Mouse (Mus musculus): ENCODE measurements around the gene Patl1.
"Not testable (repeated sequence)": the region's sequence is repeated elsewhere in the genome, so short reads cannot be mapped to it uniquely, and the experiment has no call there.

Gene Patl1

DNA sequence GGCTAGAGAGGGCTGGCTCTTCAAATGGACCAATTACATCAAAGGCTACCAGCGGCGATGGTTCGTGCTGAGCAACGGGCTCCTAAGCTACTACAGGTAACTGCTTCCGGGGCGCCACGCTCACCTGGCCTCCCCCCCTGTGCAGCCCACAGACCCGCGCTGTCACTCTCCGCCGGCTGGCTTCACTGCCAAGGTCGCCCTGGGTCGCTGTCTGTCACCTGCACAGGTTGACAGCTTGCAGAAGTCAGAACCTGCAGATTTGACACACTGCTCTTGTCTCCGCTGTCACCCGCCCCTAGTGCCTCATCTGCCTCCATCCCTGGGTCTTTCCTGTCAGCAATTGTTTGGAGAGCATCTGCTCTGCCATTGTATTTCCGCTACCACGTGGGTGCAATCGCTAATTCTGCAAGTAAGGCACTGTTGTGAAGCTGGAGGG lies 54.0 kb downstream of the Patl1 start:
- DNase-seq (ENCODE audit: low spot score in 2 of 2), result peak; percentile 47 to 57

DNA sequence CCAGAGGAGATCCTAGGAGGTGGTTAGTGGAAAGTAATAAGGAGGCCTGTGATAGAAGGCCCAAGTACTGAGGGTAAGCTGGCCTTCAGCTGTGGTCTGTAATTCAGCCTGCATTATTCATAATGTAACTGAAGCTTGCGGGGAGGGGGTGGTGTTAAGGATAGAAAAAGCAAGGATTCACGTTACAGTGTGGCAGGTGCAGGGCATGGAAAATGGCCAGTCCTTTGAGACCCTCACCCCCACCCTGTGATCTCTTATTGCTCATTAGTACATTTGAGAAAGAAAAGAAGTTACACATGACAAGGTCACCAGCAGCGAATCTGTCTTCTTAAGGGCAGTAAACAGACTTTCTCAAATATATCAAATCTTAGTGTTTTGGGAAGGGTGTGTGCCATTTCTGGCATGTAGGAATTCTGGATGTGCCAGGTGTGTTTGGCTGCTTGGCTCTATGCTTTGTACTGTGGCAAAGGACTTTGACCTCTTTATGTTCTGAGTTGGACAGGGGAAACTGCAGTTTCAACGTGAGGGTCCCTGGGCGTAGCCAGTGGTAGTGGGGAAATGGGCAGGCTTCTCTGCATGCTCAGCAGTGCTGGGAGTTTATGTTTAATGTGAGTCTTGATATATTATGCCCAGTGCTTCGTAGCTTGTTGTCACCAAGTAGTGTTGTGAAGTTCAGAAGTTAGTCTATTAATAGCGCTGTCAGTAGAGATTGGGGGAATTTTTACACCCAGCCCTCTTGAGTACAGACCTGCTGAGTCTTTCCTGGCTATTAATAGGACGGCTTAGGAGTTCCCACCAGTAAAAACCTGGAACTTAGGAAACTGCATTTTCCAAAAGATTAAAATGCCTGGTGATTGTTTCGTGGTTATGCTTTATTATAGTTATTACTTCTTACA lies 57.2 kb downstream of the Patl1 start:
- DNase-seq (ENCODE audit: low spot score in 2 of 2), result no peak

DNA sequence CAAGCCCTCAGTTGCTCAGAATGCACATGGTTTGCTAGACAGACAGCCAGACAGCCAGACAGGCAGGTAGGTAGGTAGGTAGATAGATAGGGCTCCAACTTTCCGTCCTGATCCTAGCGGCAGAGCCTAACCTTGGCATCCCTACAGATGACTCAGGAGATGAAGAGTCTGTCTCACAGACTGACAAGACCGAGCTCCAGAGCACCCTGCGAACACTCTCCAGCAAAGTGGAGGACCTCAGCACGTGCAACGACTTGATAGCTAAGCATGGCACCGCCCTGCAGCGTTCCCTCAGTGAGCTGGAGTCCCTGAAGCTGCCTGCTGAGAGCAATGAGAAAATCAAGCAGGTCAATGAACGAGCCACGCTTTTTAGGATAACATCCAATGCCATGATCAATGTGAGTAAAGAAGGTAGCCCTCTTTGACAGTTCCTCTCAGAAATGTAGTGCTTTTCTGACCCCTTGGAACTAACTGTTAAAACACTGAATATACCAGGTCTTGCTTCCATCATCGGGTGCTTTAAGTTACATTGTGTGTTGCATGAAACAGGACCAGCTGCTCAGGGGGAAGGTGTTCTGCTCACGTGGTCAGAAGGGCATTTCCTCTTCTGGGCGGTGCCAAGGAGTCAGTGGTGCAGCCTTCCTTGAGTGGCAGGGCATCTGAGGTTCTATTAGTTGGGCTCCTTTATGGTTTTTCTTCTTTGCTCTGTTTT lies 61.5 kb downstream of the Patl1 start:
- DNase-seq (ENCODE audit: low spot score in 2 of 2), result no peak

DNA sequence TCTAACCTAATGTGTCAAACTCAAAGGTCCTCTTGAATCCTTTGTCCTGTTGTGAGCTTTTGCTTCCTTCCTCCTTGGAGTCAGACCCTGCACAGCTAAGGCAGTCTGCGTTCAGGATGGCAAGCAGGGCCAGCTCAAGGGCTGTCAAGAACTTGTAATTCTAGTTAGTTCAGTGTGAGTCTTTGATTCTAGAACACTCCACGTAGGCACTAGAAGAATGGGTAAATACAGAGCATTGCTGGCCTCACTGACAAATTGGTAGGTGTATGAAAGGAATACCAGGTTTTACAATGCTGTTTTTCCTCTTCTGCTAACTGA lies 62.0 kb downstream of the Patl1 start:
- no peak for DNase-seq (ENCODE audit: low spot score in 2 of 2)

DNA sequence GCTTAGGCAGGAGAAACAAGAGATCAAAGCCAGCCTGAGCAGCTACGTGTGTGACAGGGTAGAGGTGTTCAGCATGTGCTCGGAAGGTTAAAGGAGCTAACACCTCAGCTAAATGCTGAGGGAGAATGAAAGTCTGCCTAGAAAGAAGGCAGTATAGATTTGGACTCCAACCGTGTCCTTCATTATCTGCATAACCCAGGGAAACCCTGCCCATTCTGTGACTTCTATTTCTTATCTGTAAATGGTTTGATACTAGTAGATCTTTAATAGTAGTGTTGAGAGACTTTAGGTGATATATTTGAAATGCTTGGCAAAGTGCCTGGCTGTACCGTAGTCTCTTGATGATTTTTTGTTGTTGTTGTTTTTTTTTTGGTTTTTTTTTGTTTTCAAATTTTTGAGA lies 63.5 kb downstream of the Patl1 start:
- DNase-seq (ENCODE audit: low spot score in 2 of 2), result no peak

DNA sequence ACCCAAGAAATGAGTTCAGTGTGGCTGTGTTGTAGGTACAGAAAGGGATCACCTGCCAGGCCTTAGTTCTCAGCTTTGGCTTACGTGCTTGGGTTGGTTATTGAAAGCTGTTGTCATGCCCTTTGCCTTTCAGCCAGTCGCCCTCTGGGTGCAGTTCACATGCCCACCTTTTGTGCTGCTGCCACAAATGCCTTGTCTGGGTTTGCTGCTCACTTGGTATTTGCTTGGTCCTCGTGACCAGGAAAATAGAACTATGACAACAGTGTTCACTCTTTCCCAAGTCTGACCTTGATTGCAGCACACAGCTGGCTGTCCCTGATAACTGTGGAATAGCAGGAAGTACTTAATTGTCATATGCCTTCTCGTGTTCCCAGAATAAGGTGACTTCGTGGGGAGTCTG lies 65.2 kb downstream of the Patl1 start:
- DNase-seq (ENCODE audit: low spot score in 2 of 2), result no peak

DNA sequence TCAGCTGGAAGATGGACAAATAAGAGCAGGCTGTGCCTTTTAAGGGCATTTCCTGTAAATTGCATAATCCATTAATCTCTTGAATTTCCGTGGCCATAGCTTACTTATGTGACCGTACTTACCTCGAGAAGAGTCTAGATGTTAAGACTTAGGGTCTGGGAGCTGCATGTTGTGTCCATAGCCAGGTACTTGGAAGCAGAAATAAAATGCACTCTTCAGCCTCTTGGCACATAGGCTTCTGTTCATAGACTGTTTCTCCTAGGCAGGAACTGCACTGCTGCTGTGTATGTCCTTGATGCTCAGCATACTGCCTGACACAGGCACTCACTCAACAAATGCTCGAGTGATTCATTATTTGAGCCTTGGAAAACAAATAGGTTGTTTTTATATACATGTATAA lies 68.3 kb downstream of the Patl1 start:
- DNase-seq (ENCODE audit: low spot score in 2 of 2), result no peak

DNA sequence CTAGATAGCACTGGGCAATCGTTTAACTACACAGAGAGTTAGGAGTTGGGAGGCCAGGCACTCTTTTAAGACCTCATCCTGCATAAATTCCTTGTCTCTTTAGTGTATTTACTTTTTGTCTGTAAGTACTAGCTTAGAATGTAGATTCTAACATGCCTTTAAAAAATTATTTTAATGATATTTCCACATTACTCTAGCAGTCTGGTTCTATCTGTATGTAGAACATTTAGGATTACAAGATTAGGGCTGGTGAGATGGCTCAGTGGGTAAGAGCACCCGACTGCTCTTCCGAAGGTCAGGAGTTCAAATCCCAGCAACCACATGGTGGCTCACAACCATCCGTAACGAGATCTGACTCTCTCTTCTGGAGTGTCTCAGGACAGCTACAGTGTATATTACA lies 72.4 kb downstream of the Patl1 start:
- not testable (repeated sequence) for DNase-seq (ENCODE audit: low spot score in 2 of 2)

DNA sequence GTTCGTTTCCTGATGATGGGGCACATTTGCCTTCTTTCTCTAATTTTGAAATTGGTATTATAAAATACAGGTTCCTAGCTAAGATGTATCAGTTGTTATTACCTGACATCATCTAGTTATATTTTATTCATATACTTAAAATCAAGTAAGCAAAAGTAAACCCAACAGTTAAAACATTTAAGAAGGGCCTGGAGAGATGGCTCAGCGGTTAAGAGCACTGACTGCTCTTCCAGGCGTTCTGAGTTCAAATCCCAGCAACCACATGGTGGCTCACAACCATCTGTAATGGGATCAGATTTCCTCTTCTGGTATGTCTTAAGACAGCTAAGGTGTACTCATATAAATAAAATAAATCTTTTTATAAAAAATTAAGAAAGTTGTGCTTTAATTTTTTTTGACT lies 75.6 kb downstream of the Patl1 start:
- DNase-seq (ENCODE audit: low spot score in 2 of 2), result no peak

DNA sequence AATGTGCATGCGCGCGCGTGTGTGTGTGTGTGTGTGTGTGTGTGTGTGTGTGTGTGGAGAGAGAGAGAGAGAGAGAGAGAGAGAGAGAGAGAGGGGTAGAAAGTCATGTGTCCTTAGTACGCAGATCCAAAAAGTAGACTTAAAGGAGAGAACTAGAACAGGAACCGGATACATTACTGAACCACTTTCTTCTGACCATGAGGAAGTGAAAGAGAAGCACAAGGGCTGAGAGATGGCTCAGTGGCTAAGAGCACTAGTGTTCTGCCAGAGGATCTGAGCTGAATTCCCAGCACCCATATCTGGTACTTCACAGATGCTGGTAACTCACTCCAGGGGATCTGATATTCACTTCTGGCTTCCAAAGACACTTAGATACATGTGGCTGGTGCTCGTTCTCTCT lies 77.1 kb downstream of the Patl1 start:
- DNase-seq (ENCODE audit: low spot score in 2 of 2), result no peak

DNA sequence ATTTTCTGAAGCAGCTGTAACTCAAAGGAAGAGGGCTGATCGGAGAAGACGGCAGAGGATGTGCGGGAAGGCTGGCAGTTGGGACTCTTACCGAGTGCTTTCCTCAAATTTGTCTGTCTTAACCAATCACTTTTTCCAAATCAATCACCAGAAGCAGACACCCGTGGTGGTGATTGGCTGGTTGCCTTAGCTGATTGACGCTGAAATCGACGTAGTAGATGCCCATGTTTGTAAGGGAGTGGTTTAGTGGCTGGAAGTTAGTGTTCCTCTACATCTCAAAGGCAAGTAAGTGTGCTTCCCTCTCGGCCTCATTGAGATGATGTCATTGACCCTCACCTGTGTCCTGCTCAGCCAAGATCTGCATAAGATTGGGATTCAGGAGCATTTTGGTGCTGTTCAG lies 79.8 kb downstream of the Patl1 start:
- DNase-seq (ENCODE audit: low spot score in 2 of 2), result no peak

DNA sequence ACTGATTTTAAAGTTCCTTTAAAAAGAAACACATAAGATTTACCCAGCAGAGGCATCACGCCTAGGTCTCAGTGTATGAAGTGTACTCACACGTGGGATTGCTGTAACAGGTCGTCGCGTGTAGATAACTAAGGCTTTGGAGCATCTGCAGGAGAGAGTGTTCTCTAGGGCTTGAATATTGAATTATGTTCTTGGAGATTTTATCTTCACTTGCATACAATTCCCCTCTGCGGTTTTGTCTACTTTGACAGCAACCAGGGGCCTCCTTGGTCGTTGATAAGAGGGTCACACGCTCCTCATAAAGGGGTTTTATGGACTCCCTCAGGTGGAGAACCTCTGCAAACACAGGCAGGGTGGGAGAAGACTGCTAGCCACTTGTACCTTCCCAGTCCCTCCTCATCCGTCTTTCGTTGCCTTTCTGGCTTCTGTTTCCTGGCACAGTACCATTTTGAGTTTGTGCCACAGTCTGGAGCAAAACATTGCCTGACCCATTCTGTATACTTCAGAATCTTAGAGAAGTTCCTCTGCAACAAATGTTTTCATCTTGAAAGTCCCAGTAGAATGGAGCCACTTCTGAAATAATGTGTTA lies 80.3 kb downstream of the Patl1 start:
- no peak for DNase-seq (ENCODE audit: low spot score in 2 of 2)

All from thymus, postnatal 10 days (tissue).